Comparison of ENCODE assay signal across 25 mouse cellular contexts in the genomic region with DNA sequence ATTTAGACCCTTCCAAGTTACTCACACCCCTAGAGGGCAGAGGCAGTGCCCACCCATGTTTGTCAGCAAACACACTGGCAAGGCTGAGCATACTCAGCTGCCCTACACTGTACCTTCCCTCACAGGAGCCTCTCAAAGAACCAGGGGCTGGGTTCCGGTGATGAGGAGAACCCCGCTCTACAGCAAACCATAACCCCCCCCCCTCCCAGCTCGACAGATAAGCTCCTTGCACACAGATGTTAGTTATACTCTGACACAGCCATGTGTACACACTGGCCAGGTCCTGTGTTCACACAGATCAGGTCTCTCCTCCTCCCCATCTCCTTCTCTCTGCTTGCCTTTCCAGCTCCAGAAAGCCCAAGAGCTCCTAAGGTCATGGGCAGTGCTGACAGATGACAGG. TPM values are rescaled to one million over a fixed set of nuclear protein-coding genes. Genes with fewer than 3 reads are reported as not detected.
A peak's percentile ranks its signal among the peaks of the same experiment; 100 is the strongest.
DNase-seq lines count a peak whose midpoint lies in the region; ATAC-seq and TF ChIP-seq lines count a peak whose summit lies in the region.
"Had no signal": no experiment of that assay in that cellular context is flagged by ENCODE, and none has a peak within 500 bp of the region (broad histone marks: within the 10 kb centered on the region; RNA-seq: fewer than 3 reads in every experiment).

No protein-coding gene starts in this region.

- DNase-seq in heart, postnatal 36 days, result no peak
- DNase-seq in midbrain, embryonic 10.5 days (ENCODE audit: low spot score), result no peak
- no peak for DNase-seq in midbrain, postnatal 0 days (ENCODE audit: low spot score)
- DNase-seq in lung, postnatal 14 days, result no peak
- DNase-seq in thymus, adult 18-20 months, result no peak
- DNase-seq: adrenal gland, postnatal 10 days; cerebellum, adult 2 months; cerebellum, postnatal 25 days; gastrocnemius, postnatal 25 days; kidney, adult 11 months; kidney, postnatal 4 days; lung, postnatal 4 days; thymus, postnatal 36 days had no signal

- H3K4me3 ChIP-seq in heart, embryonic 12.5 days, result no peak overlapping the region
- no peak overlapping the region for H3K4me3 ChIP-seq in midbrain, embryonic 10.5 days
- H3K4me3 ChIP-seq in midbrain, postnatal 0 days (ENCODE audit: low read depth, low read length), result no peak overlapping the region
- H3K4me3 ChIP-seq in liver, embryonic 12.5 days, result no peak overlapping the region
- H3K4me3 ChIP-seq: embryonic facial prominence, embryonic 13.5 days; erythroblast, embryonic 14.5 days; hindbrain, embryonic 12.5 days; lung, embryonic 15.5 days; midbrain, embryonic 15.5 days; myocyte; neural tube, embryonic 15.5 days; stomach, embryonic 15.5 days had no signal

- WGBS in heart, embryonic 12.5 days, result 35% methylated on average over 3 of the region's 3 CpGs
- 82% methylated on average over 3 of the region's 3 CpGs for WGBS in midbrain, embryonic 10.5 days
- WGBS in midbrain, postnatal 0 days, result 83% methylated on average over 3 of the region's 3 CpGs
- WGBS in liver, embryonic 12.5 days (ENCODE audit: insufficient replicate concordance), result 26% methylated on average over 3 of the region's 3 CpGs

- no peak overlapping the region for H3K4me2 ChIP-seq in heart, embryonic 12.5 days
- H3K4me2 ChIP-seq in midbrain, postnatal 0 days (ENCODE audit: low read depth, low read length, poor library complexity, severe bottlenecking), result no peak overlapping the region
- H3K4me2 ChIP-seq in liver, embryonic 12.5 days, result no peak overlapping the region
- H3K4me2 ChIP-seq: embryonic facial prominence, embryonic 13.5 days; hindbrain, embryonic 12.5 days; lung, embryonic 15.5 days; midbrain, embryonic 15.5 days; neural tube, embryonic 15.5 days; stomach, embryonic 15.5 days had no signal

- no peaks in the 10 kb centered on the region for H3K27me3 ChIP-seq in heart, embryonic 12.5 days (replicated peaks)
- peaks cover 40% of the 10 kb centered on the region for H3K27me3 ChIP-seq in midbrain, embryonic 10.5 days (ENCODE audit: low read depth, poor library complexity, severe bottlenecking)
- H3K27me3 ChIP-seq in midbrain, postnatal 0 days (ENCODE audit: insufficient read depth, low read length), result no peaks in the 10 kb centered on the region
- no peaks in the 10 kb centered on the region for H3K27me3 ChIP-seq in liver, embryonic 12.5 days (replicated peaks)
- H3K27me3 ChIP-seq: embryonic facial prominence, embryonic 13.5 days; lung, embryonic 15.5 days; midbrain, embryonic 15.5 days; neural tube, embryonic 15.5 days; stomach, embryonic 15.5 days had no signal

- peak overlapping the region; percentile 48; the same call in 1 of the 2 replicates for H3K27ac ChIP-seq in heart, embryonic 12.5 days (ENCODE audit: poor library complexity, severe bottlenecking)
- peak overlapping the region; percentile 92 for H3K27ac ChIP-seq in midbrain, embryonic 10.5 days (replicated peaks)
- no peak overlapping the region for H3K27ac ChIP-seq in midbrain, postnatal 0 days (ENCODE audit: low read depth, low read length)
- H3K27ac ChIP-seq in liver, embryonic 12.5 days, result peak overlapping the region; percentile 94
- H3K27ac ChIP-seq: embryonic facial prominence, embryonic 13.5 days; hindbrain, embryonic 12.5 days; lung, embryonic 15.5 days; stomach, embryonic 15.5 days had no signal

- ATAC-seq in heart, embryonic 12.5 days (ENCODE audit: insufficient number of reproducible peaks, low FRiP score), result no peak
- no peak for ATAC-seq in midbrain, postnatal 0 days (ENCODE audit: low FRiP score)
- no peak for ATAC-seq in liver, embryonic 12.5 days
- ATAC-seq: activated CD4-positive, CD25-positive, alpha-beta regulatory T cell, adult 4 months; forebrain, embryonic 16.5 days; midbrain, embryonic 15.5 days had no signal

- no peaks in the 10 kb centered on the region for H3K9me3 ChIP-seq in heart, embryonic 12.5 days (replicated peaks)
- H3K9me3 ChIP-seq in midbrain, embryonic 10.5 days (replicated peaks), result no peaks in the 10 kb centered on the region
- no peaks in the 10 kb centered on the region for H3K9me3 ChIP-seq in midbrain, postnatal 0 days (ENCODE audit: low read length)
- H3K9me3 ChIP-seq in liver, embryonic 12.5 days (replicated peaks), result no peaks in the 10 kb centered on the region
- H3K9me3 ChIP-seq: embryonic facial prominence, embryonic 13.5 days; hindbrain, embryonic 12.5 days; lung, embryonic 15.5 days; midbrain, embryonic 15.5 days; neural tube, embryonic 15.5 days; stomach, embryonic 15.5 days had no signal

- H3K9ac ChIP-seq in heart, embryonic 12.5 days, result no peak overlapping the region
- H3K9ac ChIP-seq in midbrain, postnatal 0 days (replicated peaks; ENCODE audit: low read length, poor library complexity, severe bottlenecking), result no peak overlapping the region
- 0 out of 2 replicates have a peak overlapping the region, but pooled peaks have one; percentile 25 for H3K9ac ChIP-seq in liver, embryonic 12.5 days
- H3K9ac ChIP-seq: embryonic facial prominence, embryonic 13.5 days; hindbrain, embryonic 12.5 days; lung, embryonic 15.5 days; midbrain, embryonic 15.5 days; neural tube, embryonic 15.5 days; stomach, embryonic 15.5 days had no signal

- no peaks in the 10 kb centered on the region for H3K36me3 ChIP-seq in heart, embryonic 12.5 days
- H3K36me3 ChIP-seq in midbrain, embryonic 10.5 days, result no peaks in the 10 kb centered on the region
- no peaks in the 10 kb centered on the region for H3K36me3 ChIP-seq in midbrain, postnatal 0 days (ENCODE audit: insufficient read depth, low read length)
- H3K36me3 ChIP-seq in liver, embryonic 12.5 days, result no peaks in the 10 kb centered on the region
- H3K36me3 ChIP-seq: embryonic facial prominence, embryonic 13.5 days; hindbrain, embryonic 12.5 days; lung, embryonic 15.5 days; midbrain, embryonic 15.5 days; neural tube, embryonic 15.5 days; stomach, embryonic 15.5 days had no signal

- peaks cover 71% of the 10 kb centered on the region for H3K4me1 ChIP-seq in heart, embryonic 12.5 days (replicated peaks)
- H3K4me1 ChIP-seq in midbrain, embryonic 10.5 days, result peaks cover 74% of the 10 kb centered on the region
- H3K4me1 ChIP-seq in midbrain, postnatal 0 days (ENCODE audit: insufficient read depth, low read length), result peaks cover 8% of the 10 kb centered on the region; the same call in 1 of the 2 replicates
- peaks cover 86% of the 10 kb centered on the region for H3K4me1 ChIP-seq in liver, embryonic 12.5 days

- intact Hi-C loops in heart, postnatal 36 days (cut with DNase I), result no loop called here

- no peak for TF ChIP-seq CTCF in midbrain, postnatal 0 days (IDR thresholded peaks at IDR 0.05)

RNA-seq across cellular contexts. Expression of a gene that starts 59.7 kb away (rescaled TPM):
- polyA plus RNA-seq in heart, embryonic 12.5 days (2016; fragmentation: Nextera tagmentation; extraction: Ambion mirVana), result 34.2 and 41.4 TPM in 2 replicates
- total RNA-seq in heart, postnatal 36 days (2021), result 10 to 100 TPM; 38.8 to 41.7 TPM
- polyA plus RNA-seq in midbrain, embryonic 10.5 days (2016; fragmentation: Nextera tagmentation; extraction: Ambion mirVana), result 42.2 and 55.8 TPM in 2 replicates
- 130 and 134 TPM in 2 replicates for total RNA-seq in midbrain, postnatal 0 days (2014; rRNA removed)
- 44.0 and 51.7 TPM in 2 replicates for polyA plus RNA-seq in midbrain, postnatal 0 days (2015; fragmentation: Nextera tagmentation; extraction: Ambion mirVana)
- 9.1 and 10.2 TPM in 2 replicates for polyA plus RNA-seq in liver, embryonic 12.5 days (2016; fragmentation: Nextera tagmentation; extraction: Ambion mirVana)
